Mouse (Mus musculus) ES-E14 (cell line): ENCODE data around the gene Chd8.

Source experiments
- CHD2 ChIP-seq: IDR thresholded peaks from 2 replicates; pipeline ENCODE4 v1.6.1; 2014; ENCODE audit warnings: mild to moderate bottlenecking, low read depth, low read length, inconsistent platforms
- HCFC1 ChIP-seq: IDR thresholded peaks from 2 replicates; pipeline ENCODE4 v1.6.1; 2012; ENCODE audit warnings: low read length, inconsistent platforms, borderline replicate concordance; ENCODE audit not compliant: insufficient read depth
- MAFK ChIP-seq: IDR thresholded peaks from 2 replicates; pipeline ENCODE4 v1.6.1; 2014; ENCODE audit warnings: mild to moderate bottlenecking, low read depth, low read length, inconsistent platforms; ENCODE audit not compliant: insufficient read depth
- ZC3H11A ChIP-seq: IDR thresholded peaks from 2 replicates; pipeline ENCODE4 v1.6.1; 2012; ENCODE audit warnings: low read depth, mild to moderate bottlenecking, inconsistent platforms, low read length, borderline replicate concordance

DNA sequence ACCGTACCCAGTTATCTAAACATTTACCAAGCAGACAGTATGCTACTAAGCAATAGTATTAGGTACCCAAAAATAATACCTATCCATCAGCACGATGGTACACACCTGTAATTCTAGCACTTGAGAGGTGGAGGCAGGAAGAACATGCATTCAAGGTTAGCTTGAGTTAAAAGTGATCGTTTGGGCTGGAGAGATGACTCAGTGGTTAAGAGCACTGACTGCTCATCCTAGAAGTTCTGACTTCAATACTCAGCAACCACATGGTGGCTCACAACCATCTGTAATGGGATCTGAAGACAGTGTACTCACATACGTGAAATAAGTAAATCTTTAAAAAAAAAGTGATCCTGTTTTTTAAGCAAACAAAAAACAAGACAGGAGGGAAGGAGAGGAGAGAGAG, 11.5 kb downstream of the Chd8 start:
- TF ChIP-seq HCFC1 (no peak), ZC3H11A (no peak), MAFK (no peak), CHD2 (no peak)
